Mouse (Mus musculus) hematopoietic multipotent progenitor cell, adult 10-12 weeks (in vitro differentiated cells): ENCODE data around the gene Tmprss12. TPM values are rescaled to one million over a fixed set of nuclear protein-coding genes. Genes with fewer than 3 reads are reported as not detected.

ENCODE experiments used
- polyA plus RNA-seq: library from polyadenylated mRNA; stranded (reverse); fragments of >175 nt; gene quantifications from 2 replicates; pipeline ENCODE4 v1.2.3, GENCODE M21; 2012; ENCODE audit warnings: low replicate concordance

Tmprss12 gene
- not detected in 2 replicates for polyA plus RNA-seq

DNA sequence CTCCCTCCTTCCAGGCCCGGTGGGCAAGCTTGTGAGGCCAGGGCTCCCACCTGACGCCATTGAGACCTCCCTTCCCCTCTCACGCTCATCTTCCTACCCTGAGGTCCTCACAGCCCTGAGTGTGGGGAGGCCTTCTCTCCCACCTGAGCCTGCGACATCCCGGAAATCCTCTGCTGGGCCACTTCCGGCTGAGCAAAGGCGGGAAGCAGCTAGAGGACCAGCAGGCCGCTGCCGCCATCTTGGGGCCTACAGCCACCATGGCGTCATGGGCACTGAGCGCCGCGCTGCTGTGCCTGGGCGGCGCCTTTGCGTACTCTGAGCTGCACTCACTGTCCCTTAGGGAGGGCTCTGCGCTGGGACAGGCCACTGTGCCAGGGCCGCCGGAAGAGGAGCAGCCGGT, at the start of gene Tmprss12:
TSS of gene Tmprss12 (plus strand) at position 212 of the 400 bp plus-strand sequence.

DNA sequence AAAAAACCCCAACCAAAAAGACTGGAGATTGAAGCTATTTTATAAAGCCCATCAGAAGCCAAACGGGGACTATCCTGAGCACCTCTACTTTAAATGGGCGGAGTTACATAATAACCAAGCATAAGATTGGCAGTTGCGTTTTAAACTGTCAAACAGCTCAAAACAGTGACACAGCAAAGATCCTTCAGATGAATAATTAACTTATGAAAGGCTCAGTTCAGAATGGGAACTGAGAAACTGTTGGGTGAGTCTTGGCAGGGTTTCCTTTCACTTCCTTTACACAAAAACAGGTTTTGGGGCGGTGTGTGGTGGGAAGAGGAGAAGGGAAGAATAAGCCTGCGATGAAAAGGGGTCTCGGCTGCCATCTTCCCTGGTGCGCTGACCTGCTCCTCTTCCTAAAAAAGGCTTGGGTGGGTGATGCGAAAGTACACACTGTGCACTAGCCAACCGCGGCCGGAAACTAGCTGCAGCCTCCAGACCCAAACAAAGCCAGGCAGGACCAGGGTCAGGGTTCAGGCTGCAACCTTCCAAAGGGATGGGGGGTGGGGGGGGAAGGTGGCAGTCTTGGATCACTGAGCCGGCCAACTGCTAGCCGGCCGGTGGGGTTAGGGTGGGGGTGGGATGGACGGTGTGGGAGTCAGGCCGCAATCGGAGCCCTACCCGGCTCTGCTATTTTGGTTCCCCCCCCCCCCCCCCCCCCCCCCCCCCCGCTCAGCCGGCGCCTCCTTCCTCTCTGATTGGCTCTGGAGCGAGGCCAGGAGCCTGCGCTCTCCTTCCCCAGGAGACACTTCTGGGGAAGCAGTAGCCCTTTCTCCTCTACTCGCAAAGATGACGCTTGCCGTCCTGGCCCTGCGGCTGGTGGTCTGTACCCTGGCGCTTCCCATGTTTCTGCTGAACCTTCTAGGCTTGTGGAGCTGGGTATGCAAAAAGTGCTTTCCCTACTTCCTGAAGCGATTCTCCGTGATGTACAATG, 23.7 kb downstream of the Tmprss12 start, which contains the start of gene Mettl7a1:
TSS of gene Mettl7a1 (plus strand) at position 122 of the 973 bp plus-strand sequence.

GRCm38 (mm10) chr15:100334629-100335028, 54.0 kb downstream of the Tmprss12 start, which contains the start of gene Mettl7a3:
Gene Mettl7a3, plus strand, starts transcription at chr15:100334929.

Other genes with a start within 250 kb of the Tmprss12 start
- gene Dip2b, start 242.2 kb upstream of the Tmprss12 start, polyA plus RNA-seq: 7.1 and 8.9 TPM in 2 replicates
- 32.7 and 55.2 TPM in 2 replicates for gene Atf1, start 53.0 kb upstream of the Tmprss12 start, polyA plus RNA-seq
- 31.8 and 54.7 TPM in 2 replicates for gene Mettl7a1, start 23.3 kb downstream of the Tmprss12 start, polyA plus RNA-seq
- gene Mettl7a3, start 54.1 kb downstream of the Tmprss12 start, polyA plus RNA-seq: not detected in 2 replicates
- gene Methig1, start 72.3 kb downstream of the Tmprss12 start, polyA plus RNA-seq: not detected in 2 replicates
- gene Mettl7a2, start 72.4 kb downstream of the Tmprss12 start, polyA plus RNA-seq: not detected in 2 replicates
- gene Higd1c, start 83.7 kb downstream of the Tmprss12 start, polyA plus RNA-seq: not detected in 2 replicates
- gene Gm5475, start 141.3 kb downstream of the Tmprss12 start, polyA plus RNA-seq: 0.05 TPM in 1 of 2 replicates, not detected in the other
- gene Slc11a2, start 144.2 kb downstream of the Tmprss12 start, polyA plus RNA-seq: 2.2 and 3.5 TPM in 2 replicates
- gene Letmd1, start 188.2 kb downstream of the Tmprss12 start, polyA plus RNA-seq: 13.1 and 38.6 TPM in 2 replicates
- gene Csrnp2, start 214.7 kb downstream of the Tmprss12 start, polyA plus RNA-seq: 1.7 and 2.5 TPM in 2 replicates